Mouse (Mus musculus): Measurements from ENCODE around the gene Foxo1.

Foxo1 gene

DNA sequence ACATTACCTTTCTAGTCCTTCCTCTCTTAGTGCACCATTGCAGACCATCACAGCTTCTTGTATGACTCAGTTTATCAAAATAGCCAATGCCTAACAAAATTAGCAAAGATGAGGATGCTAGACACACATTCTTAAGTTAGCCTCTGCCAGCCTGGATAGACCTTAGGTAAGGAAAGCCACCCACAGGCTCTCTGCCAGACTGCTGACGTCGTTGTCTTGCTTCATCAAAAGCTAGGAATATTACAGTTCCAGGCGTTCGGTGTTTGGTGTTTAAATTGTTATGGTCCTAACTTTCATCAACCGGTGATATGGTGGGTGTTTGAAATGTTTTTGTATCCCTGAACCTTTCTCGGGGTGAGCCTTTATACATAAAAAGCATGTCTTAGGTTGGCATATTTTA lies 96.4 kb downstream of the Foxo1 start:
- no peak for DNase-seq (ENCODE audit: low read depth)

DNA sequence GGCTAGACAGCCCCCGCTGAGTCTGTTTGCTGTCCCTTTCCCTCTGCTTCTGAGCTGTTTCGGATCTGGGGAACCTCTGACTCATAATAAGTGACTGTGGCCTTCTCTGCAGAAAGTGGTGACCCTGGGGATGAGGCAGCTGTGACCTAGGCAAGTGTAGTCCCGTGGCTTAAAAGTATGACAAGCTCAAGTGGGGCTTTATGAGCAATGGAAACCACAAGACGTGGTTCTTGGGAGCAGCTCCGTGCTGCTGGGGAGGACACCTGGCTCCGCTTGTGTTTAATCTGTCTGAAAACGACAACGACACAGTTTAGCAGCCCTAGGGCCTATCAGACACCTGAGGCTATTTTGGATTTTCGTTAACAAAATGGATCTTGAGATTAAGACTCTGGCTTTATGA lies 101.1 kb downstream of the Foxo1 start:
- DNase-seq (ENCODE audit: low read depth), result no peak

DNA sequence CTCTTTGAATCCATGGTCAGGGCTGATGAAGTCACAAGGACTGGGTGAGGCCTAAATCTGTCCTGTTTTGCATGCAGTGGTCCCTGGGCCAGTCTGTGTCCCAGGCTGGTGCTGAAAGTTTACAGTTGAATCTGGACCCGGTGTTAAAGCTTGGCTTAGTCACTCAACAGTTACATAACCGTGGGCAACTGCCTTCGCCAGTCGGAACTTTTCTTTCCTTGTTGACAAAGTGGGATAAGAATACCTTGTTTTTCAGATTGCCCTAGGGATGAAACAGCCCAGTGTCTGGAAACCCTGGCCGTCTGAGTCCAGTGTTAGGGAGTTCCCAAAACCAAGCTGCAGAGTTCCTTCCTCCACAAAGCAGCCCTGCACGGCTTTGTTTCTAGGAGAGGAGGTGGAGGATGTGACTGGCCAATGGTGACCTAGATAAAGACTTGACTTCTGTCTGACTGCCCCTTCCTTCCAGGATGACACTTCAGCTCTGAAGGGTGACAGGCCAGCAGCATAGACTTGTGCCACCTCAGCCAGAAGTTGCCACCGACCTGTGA lies 101.8 kb downstream of the Foxo1 start:
- no peak for DNase-seq (ENCODE audit: low read depth)

DNA sequence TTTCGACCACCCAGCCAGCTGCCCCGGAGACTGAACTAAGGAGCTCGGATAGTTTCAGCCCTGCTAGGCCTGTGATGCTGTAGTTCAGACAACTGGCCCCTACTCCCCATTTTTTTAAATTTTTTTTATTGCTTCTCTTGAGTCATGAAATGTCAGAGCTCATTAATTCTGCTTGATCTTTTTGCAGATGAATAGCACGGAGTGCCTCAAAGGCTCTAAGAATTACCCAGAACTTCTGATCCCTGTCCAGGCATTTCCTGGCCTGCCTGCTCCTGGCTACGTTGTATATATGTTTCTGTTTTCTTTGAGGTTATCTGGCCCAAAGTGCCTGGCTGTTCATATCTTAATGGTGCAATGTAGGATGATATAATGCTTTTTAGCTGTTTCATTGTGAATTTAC lies 108.8 kb downstream of the Foxo1 start:
- no peak for DNase-seq (ENCODE audit: low read depth)

DNA sequence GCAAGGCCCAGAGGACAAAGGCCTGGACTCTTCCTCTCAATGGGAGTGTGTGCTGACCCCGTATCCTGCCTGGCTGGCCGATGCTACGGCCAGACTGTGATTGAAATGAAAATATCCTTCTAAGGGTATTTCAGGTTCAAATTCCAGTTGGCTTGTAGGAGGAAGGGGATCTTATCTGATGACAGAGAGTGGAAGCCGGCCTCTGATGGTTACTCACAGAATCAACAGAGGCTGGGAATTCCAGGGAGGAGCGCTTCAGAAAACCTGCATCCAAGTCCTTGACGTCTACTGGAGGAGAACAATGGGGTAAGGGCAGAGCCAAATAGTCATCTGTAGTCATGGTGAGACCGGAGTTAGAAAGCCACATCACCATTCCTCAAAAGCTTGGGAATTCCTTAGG lies 115.2 kb downstream of the Foxo1 start:
- no peak for DNase-seq (ENCODE audit: low read depth)

DNA sequence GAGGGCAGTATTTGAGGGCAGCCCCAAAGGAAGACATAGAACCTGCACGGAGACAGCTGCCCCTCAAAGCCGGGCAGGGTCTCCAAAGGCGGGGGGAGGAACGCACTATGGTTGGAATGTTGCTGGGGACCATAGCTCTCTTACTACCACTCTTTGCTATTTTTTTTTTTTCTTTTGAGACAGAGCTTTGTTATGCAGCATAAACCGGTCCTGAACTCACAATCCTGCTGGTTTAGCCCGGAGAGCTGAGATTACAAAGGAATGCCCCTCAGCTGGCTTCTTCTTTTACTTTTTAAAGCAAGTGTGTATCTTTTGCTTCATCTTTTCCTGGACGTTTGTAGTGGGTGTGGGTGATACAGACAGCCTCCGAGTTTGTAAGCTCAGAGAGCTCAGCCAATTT lies 118.2 kb downstream of the Foxo1 start:
- no peak for DNase-seq (ENCODE audit: low read depth)

DNA sequence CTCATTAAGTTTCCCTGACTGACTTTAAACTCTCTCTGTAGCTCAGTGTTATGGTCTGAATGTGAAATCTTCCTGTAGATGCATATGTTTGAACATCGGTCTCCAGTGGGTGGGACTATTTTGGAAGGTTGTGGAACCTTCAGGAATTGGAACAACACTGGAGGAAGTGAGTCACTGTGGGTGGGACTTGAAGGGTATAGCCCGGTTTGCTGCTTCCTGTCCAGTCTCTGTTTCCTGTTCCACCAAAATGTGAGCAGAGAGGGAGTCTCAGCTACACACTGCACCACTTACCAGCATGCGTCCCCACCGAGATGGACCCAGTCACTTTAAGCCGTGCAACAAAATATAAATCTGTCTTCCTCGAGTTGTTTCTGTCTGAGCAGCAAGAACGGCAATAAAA lies 122.2 kb downstream of the Foxo1 start:
- DNase-seq (ENCODE audit: low read depth), result peak; percentile 30

DNA sequence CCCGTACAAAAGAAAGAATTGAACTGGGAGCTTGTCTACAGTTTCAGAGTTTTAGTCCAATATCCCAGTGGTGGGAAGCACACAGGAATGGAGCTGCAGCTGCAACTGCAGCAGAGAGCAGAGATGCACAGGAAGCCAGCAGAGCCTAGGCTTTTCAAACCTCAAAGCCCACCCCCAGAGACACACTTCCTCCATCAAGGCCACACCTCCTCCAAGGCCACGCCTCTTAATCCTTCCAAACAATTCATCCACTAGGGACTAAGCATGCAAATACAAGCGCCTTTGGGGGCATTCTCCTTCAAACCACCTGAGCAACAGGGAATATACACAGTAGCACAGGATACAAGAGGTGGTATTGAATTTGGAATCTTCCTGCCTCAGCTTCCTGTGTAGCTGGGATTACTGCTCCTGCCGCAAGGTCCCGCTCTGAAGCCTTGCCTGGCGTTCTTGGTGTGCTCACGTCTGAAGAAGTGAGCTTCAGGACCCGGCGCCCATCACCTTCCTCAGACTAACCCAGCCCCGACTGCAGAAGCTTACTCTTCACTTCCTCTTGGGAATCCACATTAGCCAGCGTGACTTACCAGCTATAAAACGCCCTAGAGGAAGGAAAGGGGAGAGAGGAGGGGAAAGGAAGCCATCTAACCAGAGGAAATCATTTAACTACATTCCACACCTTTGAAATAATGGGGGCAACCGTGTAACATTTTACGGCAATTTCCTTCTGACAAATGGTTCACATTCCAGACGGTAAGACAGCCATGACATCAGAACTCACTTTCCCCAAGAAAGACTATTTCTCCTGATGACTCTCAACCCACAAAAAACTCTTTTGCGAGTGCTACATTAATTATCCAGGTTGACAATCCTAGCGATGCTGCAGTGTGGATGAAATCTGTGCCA lies 122.9 kb downstream of the Foxo1 start:
- DNase-seq (ENCODE audit: low read depth), result no peak

DNA sequence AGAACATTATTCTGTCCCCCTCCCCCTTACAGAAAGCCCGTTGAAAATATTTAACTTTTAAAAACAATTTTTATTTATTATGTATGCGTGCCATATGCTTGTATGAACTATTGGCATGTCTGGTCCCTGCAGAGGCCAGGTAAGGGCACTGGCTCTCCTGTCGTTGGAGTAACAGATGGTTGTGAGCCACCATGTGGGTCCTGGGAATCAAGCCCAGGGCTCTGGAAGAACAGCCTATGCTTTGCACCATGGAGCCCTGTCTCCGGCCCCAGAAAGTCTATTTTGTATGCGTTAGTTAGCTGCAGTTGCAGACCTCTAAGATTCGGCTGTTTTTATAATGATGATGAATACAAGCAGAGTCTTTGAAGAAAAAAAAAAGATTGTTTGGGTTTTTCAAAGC lies 123.8 kb downstream of the Foxo1 start:
- no peak for DNase-seq (ENCODE audit: low read depth)

DNA sequence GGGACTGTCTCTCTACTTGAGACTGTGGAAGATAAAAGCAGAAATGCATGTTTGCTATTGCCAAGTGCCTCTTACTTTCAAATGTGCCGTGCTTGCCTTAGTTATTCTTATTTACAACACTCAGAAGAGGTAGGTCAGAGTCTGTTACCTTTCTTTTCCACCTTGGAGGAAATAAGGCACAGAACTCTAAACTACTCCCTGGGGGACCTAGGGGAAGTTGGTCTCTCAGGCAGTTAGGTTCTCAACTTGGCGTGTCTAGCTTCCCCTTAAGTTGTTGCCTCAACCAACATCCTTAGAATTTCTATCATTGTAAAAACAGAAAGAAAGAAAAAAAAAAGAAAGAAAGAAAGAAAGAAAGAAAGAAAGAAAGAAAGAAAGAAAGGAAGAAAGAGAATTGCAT lies 124.4 kb downstream of the Foxo1 start:
- DNase-seq (ENCODE audit: low read depth), result no peak

DNA sequence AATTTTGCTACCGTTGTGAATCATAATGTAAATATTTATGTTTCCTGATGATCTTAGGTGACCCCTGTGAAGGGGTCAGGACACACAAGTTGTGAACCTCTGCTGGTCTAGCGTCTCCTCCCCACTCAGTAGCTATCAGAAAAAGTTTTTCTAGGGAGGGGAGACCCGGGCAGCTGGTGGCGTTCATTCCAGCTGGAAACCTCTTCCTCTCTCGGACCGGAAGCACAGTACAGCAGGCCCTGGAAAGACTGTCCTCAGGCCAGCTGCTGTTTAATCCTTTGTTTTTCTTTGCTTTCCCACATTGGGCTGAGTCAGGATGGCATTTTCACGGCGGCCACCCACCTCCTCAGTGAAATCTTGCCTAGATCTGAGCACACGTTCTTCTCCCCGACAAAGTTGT lies 125.0 kb downstream of the Foxo1 start:
- DNase-seq (ENCODE audit: low read depth), result no peak

DNA sequence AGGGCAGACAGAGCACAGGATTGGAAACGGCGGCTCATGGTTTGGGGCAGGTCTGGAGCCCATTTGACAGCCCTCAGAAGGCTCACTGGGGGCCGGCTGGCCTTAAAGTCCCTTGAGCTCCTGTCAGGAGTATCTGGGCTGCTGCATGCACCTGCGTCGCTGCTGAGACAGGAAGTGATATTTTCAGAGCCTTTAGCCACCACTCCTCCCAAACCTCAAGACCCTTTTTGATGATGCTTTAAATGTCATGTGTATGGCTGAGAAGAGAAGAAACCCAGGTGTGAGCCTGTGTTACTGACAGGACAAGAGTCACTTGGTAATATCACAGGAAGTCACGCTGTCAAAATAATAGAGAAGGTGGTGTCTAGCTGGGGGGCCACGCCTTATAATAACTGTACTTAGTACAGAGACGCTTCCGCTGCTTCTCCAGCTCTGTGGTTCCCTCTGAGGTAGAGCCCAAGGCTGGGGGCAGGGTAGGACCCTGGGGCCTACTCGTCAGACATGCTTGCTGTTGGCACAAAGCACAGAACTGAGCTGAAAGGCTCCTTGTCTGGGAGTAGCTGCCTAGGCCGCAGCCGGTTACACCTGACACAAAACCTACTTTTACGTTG lies 128.1 kb downstream of the Foxo1 start:
- DNase-seq (ENCODE audit: low read depth), result peak; percentile 82

DNA sequence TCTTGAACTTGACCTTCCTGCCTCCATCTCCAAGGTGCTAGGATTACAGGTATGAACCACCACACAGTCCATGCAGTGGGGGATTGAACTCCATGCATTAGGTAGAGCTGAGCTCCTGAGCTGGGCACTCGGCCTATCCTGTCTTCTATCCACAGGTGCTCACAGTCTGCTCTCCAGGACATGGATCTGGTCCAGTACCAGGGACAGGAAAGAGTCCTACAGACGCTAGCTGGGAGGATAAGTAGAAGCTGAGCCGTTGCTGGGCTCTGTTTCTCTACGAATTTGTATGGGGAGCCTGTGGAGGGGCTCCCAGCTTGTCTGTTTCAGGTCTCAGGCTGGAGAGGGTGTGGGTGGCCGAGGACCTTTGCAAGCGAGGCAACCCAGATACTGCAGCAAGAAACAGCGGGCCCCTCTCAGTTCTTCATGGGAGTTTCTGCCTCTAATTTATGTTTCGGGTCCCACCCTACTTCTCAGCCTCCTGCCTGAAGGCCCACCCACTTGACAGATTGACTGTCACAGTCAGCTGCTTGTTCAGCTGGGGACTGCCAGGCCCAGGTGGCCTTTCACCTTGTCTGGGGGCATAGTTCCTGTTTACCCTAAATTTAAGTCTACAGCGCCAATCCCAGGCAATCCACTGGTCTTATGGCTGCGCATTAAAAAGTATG lies 128.9 kb downstream of the Foxo1 start:
- DNase-seq (ENCODE audit: low read depth), result peak; percentile 25

DNA sequence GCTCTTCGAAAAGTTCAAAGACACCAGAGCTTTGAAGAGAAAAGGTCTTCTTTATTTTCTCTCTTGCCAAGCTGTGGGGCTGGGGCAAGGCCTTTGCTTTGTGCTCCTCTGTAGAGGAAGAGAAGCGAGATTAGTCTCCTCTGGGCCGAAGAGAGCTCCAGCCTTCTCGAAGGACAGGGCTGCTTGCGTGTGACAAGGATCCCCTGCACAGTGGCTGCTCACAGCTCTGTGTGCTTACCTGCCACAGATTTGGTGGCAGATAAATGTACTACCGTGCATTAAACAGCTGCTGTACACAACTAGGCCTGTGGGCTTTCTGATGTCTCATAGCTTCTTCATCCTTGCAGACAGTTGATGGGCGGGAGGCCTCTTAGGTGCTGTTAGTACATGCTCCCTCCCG lies 129.8 kb downstream of the Foxo1 start:
- DNase-seq (ENCODE audit: low read depth), result peak; percentile 71

DNA sequence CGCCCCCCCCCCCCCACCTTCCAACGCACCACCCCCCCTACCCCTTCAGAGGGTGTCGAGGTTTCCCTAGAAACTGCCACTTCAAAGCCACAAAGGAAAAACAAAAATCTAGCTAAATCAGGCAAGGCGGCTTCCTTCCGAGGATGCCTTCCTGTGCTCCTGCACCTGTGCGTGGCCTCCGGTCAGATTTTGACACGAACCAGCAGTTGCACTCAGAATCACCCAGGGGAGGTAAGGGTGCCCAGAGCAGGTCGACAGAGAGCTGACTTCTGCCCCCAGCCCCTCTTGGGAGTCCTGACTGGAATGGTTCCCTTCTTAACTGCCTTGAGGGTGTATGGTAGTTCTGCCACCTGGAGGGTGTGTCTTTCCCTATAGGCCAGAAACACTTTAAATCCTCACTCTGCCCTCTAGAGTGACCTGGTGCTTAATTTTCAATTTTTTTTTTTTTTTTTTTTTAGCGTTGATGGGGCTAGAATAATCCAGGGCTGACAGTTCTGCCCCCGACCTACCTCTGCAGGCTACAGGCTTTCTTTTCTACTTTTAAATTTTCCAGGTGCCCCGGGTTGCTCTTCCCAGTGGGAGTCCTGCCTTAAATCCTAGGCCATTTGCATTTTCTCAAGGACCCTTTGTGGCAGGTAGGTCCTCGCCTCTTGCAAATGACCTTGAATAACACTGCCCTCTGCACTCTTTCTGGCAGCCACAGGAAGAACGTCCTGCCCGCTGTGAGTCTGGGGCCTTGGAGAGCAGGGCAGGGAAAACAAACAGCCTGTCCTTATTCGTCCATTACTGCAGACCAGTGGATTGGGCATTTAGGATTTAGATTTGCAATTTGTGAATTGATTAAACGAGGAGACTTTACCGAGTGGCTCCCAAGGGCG lies 132.4 kb downstream of the Foxo1 start:
- peak; percentile 49 for DNase-seq (ENCODE audit: low read depth)

DNA sequence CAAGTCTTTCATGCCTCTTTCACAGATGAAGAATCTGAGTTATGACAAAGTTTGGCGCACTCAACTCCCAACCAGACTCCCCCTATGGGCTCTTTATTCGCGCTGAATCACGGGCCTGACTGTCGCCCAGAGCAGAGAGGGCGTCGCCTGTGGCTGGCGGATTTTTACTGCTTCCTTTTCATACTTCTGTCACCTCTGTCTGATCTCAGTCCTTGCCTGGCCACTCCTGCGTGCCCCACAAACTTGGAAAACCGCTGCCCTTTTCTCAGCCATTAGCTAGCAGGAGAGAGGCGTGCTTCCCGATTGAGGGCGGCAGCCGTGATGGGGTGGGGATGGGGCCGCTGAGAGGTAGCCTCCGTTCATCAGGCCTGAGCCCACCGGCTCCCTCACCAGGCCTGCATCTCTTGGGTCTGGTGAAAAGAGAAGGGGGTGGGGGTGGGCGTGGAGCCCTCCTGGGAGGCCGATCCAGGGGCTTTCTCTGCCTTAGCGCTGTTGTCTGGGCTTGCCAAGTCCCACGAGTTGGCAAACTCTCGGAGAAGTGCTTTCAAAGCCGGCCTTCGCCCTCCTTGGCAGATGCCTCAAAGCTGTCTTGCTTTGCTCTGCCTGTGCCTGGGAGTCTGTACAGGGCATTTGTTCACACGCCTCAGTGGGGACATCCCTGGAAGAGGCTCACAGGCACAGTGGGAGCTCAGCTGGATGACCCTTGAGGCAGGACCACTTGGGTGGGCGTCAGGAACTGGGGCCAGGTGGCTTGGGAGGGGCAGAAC lies 133.2 kb downstream of the Foxo1 start:
- peak; percentile 77 for DNase-seq (ENCODE audit: low read depth)

All from naive thymus-derived CD4-positive, alpha-beta T cell, adult 2 months (primary cell).